Comparison of ENCODE assay signal across 8 mouse cellular contexts in the genomic region with DNA sequence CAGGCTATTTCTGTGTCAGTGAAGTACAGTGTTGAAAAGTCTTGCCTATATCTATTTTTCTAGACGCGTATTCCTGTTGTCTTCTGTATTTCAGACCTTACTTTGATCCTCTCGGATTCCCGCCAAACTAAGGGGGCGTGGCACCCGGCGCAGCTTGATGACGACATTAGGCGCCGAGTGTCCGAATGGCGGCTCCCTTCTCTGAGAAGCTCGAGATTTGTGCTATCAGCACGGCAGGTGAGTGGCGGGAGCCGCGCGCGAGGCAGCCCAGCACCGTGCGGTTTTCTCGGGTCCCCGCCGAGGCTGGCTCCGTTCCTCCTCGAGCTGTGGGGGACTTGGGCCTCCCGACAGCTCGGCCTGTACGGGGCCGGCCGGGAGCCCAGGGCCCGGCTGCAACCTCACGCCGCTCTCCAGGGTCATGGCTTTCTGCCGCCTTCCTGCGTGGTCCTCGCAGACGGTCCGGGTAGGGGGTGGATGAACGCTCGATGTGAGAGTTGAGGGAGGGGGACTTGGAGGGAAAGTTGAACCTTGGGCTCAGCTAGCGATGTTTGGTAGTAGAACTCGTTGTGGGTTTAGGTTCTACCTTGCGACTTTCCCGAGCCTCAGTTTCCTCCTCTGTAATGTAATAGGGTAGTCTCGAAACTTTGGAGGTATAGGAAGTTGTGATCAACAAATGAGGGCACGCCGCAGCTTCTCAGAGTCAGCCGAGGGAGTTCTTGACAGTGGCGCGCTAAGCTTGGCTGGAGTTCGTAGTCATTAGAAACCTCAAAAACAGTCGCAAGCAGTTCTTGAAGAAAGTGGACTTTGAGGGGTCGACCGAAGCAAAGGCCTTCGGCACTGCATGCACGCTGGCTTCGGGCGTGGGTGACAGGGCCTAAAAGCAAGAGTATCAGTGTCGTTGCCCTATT. TPM values are rescaled to one million over a fixed set of nuclear protein-coding genes. Genes with fewer than 3 reads are reported as not detected.
DNase-seq lines count a peak whose midpoint lies in the region; ATAC-seq and TF ChIP-seq lines count a peak whose summit lies in the region.

A gene (plus strand): TSS at position 157 of the 908 bp plus-strand sequence.

- TF ChIP-seq CTCF in small intestine, adult 2 months (IDR thresholded peaks at IDR 0.05; ENCODE audit: extremely low read depth, insufficient read length, insufficient replicate concordance, low read depth, low read length), result no peak

- H3K4me1 ChIP-seq in embryonic facial prominence, embryonic 13.5 days, result peaks cover 14% of the 10 kb centered on the region
- 0 out of 2 replicates have a peak, but pooled peaks cover 3% of the 10 kb centered on the region for H3K4me1 ChIP-seq in limb, embryonic 11.5 days (ENCODE audit: control insufficient read depth, insufficient read depth, low read length)
- peaks cover 12% of the 10 kb centered on the region for H3K4me1 ChIP-seq in midbrain, embryonic 13.5 days (replicated peaks)
- no peaks in the 10 kb centered on the region for H3K4me1 ChIP-seq in small intestine, adult 2 months (ENCODE audit: control insufficient read depth, insufficient read depth, insufficient read length, low read length)

- TF ChIP-seq POLR2A in small intestine, adult 2 months (IDR thresholded peaks at IDR 0.05; ENCODE audit: low read depth, low read length), result no peak

- H3K36me3 ChIP-seq in embryonic facial prominence, embryonic 13.5 days, result peaks cover 19% of the 10 kb centered on the region
- H3K36me3 ChIP-seq in limb, embryonic 11.5 days (ENCODE audit: control insufficient read depth, insufficient read depth, low read length), result no peaks in the 10 kb centered on the region; the same call in 1 of the 2 replicates
- peaks cover 28% of the 10 kb centered on the region for H3K36me3 ChIP-seq in midbrain, embryonic 13.5 days
- H3K36me3 ChIP-seq in small intestine, adult 2 months (ENCODE audit: control insufficient read depth, insufficient read depth, low read length), result peaks cover 7% of the 10 kb centered on the region

- 2% methylated on average over 60 of the region's 60 CpGs for WGBS in embryonic facial prominence, embryonic 13.5 days
- 2% methylated on average over 60 of the region's 60 CpGs for WGBS in limb, embryonic 11.5 days
- WGBS in midbrain, embryonic 13.5 days, result 3% methylated on average over 60 of the region's 60 CpGs
- 1% methylated on average over 60 of the region's 60 CpGs for WGBS in small intestine, adult 2 months

- DNase-seq in 416B (ENCODE audit: low read depth), result peak; percentile 87
- DNase-seq in adrenal gland, postnatal 4 days (ENCODE audit: low spot score in 2 of 2), result peak; percentile 86 to 91
- DNase-seq in heart, adult 18-20 months, result peak; percentile 88 to 98
- peak; percentile 97 for DNase-seq in kidney, adult 18-20 months
- DNase-seq in limb, embryonic 11.5 days (ENCODE audit: low spot score), result peak; percentile 99

- no peak within 1 kb of the TSS for H3K27ac ChIP-seq in embryonic facial prominence, embryonic 13.5 days
- no peak within 1 kb of the TSS for H3K27ac ChIP-seq in limb, embryonic 11.5 days (replicated peaks; ENCODE audit: low read depth, low read length)
- peak within 1 kb of the TSS; percentile 10; the same call in 1 of the 2 replicates for H3K27ac ChIP-seq in midbrain, embryonic 13.5 days
- H3K27ac ChIP-seq in small intestine, adult 2 months (ENCODE audit: insufficient read depth, low read depth, low read length), result no peak within 1 kb of the TSS

- H3K4me2 ChIP-seq in embryonic facial prominence, embryonic 13.5 days, result peak within 1 kb of the TSS; percentile 87
- H3K4me2 ChIP-seq in limb, embryonic 11.5 days (ENCODE audit: low read depth, severe bottlenecking), result peak within 1 kb of the TSS; percentile 52
- H3K4me2 ChIP-seq in midbrain, embryonic 13.5 days (replicated peaks), result peak within 1 kb of the TSS; percentile 82

- no peaks in the 10 kb centered on the region for H3K27me3 ChIP-seq in embryonic facial prominence, embryonic 13.5 days
- H3K27me3 ChIP-seq in limb, embryonic 11.5 days (ENCODE audit: control insufficient read depth, insufficient read depth, low read length), result no peaks in the 10 kb centered on the region
- H3K27me3 ChIP-seq in midbrain, embryonic 13.5 days, result 0 out of 2 replicates have a peak, but pooled peaks cover 2% of the 10 kb centered on the region
- no peaks in the 10 kb centered on the region for H3K27me3 ChIP-seq in small intestine, adult 2 months (ENCODE audit: control insufficient read depth, insufficient read depth, low read length)

- ATAC-seq in embryonic facial prominence, embryonic 13.5 days (ENCODE audit: insufficient number of reproducible peaks, insufficient read depth, low FRiP score, low TSS enrichment, low read depth), result peak; percentile 69
- ATAC-seq in limb, embryonic 11.5 days (ENCODE audit: insufficient number of reproducible peaks, low FRiP score, low TSS enrichment, low read depth), result peak; percentile 79
- peak; percentile 87 for ATAC-seq in midbrain, embryonic 13.5 days

- peak within 1 kb of the TSS; percentile 98 for H3K4me3 ChIP-seq in embryonic facial prominence, embryonic 13.5 days
- H3K4me3 ChIP-seq in limb, embryonic 11.5 days (ENCODE audit: low read depth, low read length), result peak within 1 kb of the TSS; percentile 87
- peak within 1 kb of the TSS; percentile 92 for H3K4me3 ChIP-seq in midbrain, embryonic 13.5 days (replicated peaks)
- peak within 1 kb of the TSS; percentile 93 for H3K4me3 ChIP-seq in small intestine, adult 2 months (ENCODE audit: low read depth, low read length)

- H3K9ac ChIP-seq in embryonic facial prominence, embryonic 13.5 days, result peak within 1 kb of the TSS; percentile 94
- H3K9ac ChIP-seq in limb, embryonic 11.5 days (ENCODE audit: low read length), result peak within 1 kb of the TSS; percentile 87
- H3K9ac ChIP-seq in midbrain, embryonic 13.5 days (replicated peaks), result peak within 1 kb of the TSS; percentile 89

- H3K9me3 ChIP-seq in embryonic facial prominence, embryonic 13.5 days, result no peaks in the 10 kb centered on the region
- H3K9me3 ChIP-seq in limb, embryonic 11.5 days (ENCODE audit: control insufficient read depth, low read length), result no peaks in the 10 kb centered on the region
- H3K9me3 ChIP-seq in midbrain, embryonic 13.5 days, result no peaks in the 10 kb centered on the region

RNA-seq across cellular contexts. Expression of the gene that starts here (rescaled TPM):
- total RNA-seq in adrenal gland, postnatal 4 days (2021), result 10 to 100 TPM; 50.2 to 52.4 TPM
- 39.0 and 39.8 TPM in 2 replicates for polyA plus RNA-seq in embryonic facial prominence, embryonic 13.5 days (2015; fragmentation: Nextera tagmentation; extraction: Ambion mirVana)
- 10 to 100 TPM; 18.9 to 20.6 TPM for total RNA-seq in heart, adult 18-20 months (2021)
- polyA plus RNA-seq in limb, embryonic 11.5 days (2014; fragmentation: Nextera tagmentation; extraction: Ambion mirVana), result 67.9 and 71.1 TPM in 2 replicates
- 27.3 and 27.9 TPM in 2 replicates for polyA plus RNA-seq in midbrain, embryonic 13.5 days (2015; fragmentation: Nextera tagmentation; extraction: Ambion mirVana)
- polyA plus RNA-seq in small intestine, adult 2 months (2012; rRNA removed), result 13.6 and 24.3 TPM in 2 replicates
